Mouse (Mus musculus): Measurements from ENCODE around the gene Arid2.

- TF ChIP-seq EP300 (optimal IDR thresholded peaks at IDR 0.05) (no peak), CTCF (IDR thresholded peaks at IDR 0.05; ENCODE audit: low read depth) (no peak)
Observed at GRCm38 (mm10) chr15:96446785-96447184, 159.5 kb downstream of the Arid2 start.

All from stomach, postnatal 0 days (tissue).